Mouse (Mus musculus) stomach, postnatal 0 days (tissue): ENCODE measurements at regions not wholly inside any gene's neighbourhood (a gene's known extent, or its start where the extent isn't known, plus 50 kb on each side); places are given as distances from the start of the nearest gene placed in this dataset.

ENCODE experiments used
- ATAC-seq: fragments of 200-750 bp; cut with Nextera tagmentation; 2 replicates; pipeline ENCODE4 v1.8.0; 2017; ENCODE audit not compliant: low FRiP score, low TSS enrichment
- DNase-seq: peaks from one replicate; pipeline ENCODE4 v3.0.0-alpha.2; 2016; ENCODE audit warnings: low spot score
- H3K27ac ChIP-seq: fragments of 300-500 bp; sonication (generic); replicated peaks from 2 replicates; pipeline ENCODE4 v1.5.1; 2014; ENCODE audit warnings: mild to moderate bottlenecking, control low read depth
- H3K27me3 ChIP-seq: fragments of 300-500 bp; sonication (generic); 2 replicates; pipeline ENCODE4 v1.6.1; 2014; ENCODE audit warnings: low read length; ENCODE audit not compliant: control insufficient read depth, insufficient read depth
- H3K36me3 ChIP-seq: fragments of 300-500 bp; sonication (generic); 2 replicates; pipeline ENCODE4 v1.6.1; 2014; ENCODE audit warnings: low read length, mixed read lengths; ENCODE audit not compliant: control insufficient read depth, insufficient read depth
- H3K4me1 ChIP-seq: fragments of 300-500 bp; sonication (generic); replicated peaks from 2 replicates; pipeline ENCODE4 v1.6.1; 2014; ENCODE audit warnings: antibody characterized with exemption; ENCODE audit not compliant: control insufficient read depth, insufficient read depth
- H3K4me2 ChIP-seq: fragments of 300-500 bp; sonication (generic); replicated peaks from 2 replicates; pipeline ENCODE4 v1.6.1; 2014; ENCODE audit warnings: low read depth, mild to moderate bottlenecking, control low read depth, moderate library complexity
- H3K4me3 ChIP-seq: fragments of 300-500 bp; sonication (generic); 2 replicates; pipeline ENCODE4 v1.5.1; 2014; ENCODE audit warnings: low read depth, low read length, control low read depth
- H3K9ac ChIP-seq: fragments of 300-500 bp; sonication (generic); 2 replicates; pipeline ENCODE4 v1.6.1; 2014; ENCODE audit warnings: mild to moderate bottlenecking, low read length, control low read depth, mixed read lengths
- H3K9me3 ChIP-seq: fragments of 300-500 bp; sonication (generic); 2 replicates; pipeline ENCODE4 v1.6.1; 2016; ENCODE audit warnings: low read length; ENCODE audit not compliant: control insufficient read depth
- CTCF ChIP-seq: IDR thresholded peaks from 2 replicates; pipeline ENCODE4 v1.5.1; 2016; ENCODE audit warnings: antibody characterized with exemption, low read depth, mild to moderate bottlenecking, moderate library complexity
- EP300 ChIP-seq: optimal IDR thresholded peaks from 2 replicates; pipeline ENCODE3; 2016; ENCODE audit warnings: antibody characterized with exemption
- whole genome bisulfite sequencing: fragments of 180-500 bp; shearing (Covaris S2); extraction: QIAGEN DNeasy Blood & Tissue Kit; methylation state at CpG from one replicate; pipeline ENCODE4 v1.1.7; 2014; 5-methylcytosine and 5-hydroxymethylcytosine counted together

DNA sequence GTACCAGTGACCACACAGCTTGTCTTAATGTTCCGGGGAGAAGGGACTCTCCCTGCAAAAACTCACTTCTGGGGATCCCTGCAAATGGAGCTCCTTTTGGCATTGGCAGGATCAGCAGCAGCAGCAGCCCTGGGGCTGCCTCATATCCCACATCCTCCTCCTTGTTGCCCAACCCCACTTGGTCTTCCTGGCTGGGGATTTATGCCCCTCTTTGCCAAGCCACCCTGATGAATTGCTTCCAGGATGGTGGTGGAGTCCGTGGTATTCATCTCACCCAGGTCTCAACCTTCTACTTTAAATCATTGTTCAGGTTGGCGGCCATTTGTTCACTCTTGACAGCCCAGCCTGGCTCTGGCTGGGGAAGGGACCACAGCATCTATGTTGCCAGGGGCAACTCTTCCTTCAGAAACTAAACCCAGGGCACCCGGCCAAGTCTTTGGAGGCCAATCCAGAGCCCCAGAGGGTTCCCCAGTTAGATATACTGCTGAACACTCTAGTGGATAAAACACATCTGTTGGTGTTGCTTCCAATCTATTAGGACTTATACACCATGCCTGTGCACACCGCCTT lies 66.0 kb downstream of the Gm4791 start:
- TF ChIP-seq EP300 (no peak), CTCF (no peak)
- Histone ChIP-seq H3K27me3 (no peaks in the 10 kb centered on the region), H3K4me1 (no peaks in the 10 kb centered on the region), H3K36me3 (no peaks in the 10 kb centered on the region), H3K9me3 (no peaks in the 10 kb centered on the region), H3K4me2 (no peak overlapping the region), H3K9ac (no peak overlapping the region), H3K27ac (no peak overlapping the region), H3K4me3 (no peak overlapping the region)
- WGBS = 47% methylated on average over 5 of the region's 5 CpGs
- DNase-seq (no peak), ATAC-seq (no peak)

- ATAC-seq = no peak
- no peak overlapping the region for H3K4me3 ChIP-seq
Measured at GRCm38 (mm10) chr9:47069436-47069835, 70.9 kb downstream of the Gm4791 start.

GRCm38 (mm10) chr9:47070958-47071357 lies 72.4 kb downstream of the Gm4791 start:
- no peak for ATAC-seq
- no peak overlapping the region for H3K4me3 ChIP-seq
- H3K9me3 ChIP-seq = no peaks in the 10 kb centered on the region
- DNase-seq = no peak
- H3K27me3 ChIP-seq = no peaks in the 10 kb centered on the region
- H3K36me3 ChIP-seq = no peaks in the 10 kb centered on the region
- no peak overlapping the region for H3K9ac ChIP-seq
- no peak overlapping the region for H3K27ac ChIP-seq
- no peak for TF ChIP-seq CTCF
- no peak for TF ChIP-seq EP300
- H3K4me1 ChIP-seq = no peaks in the 10 kb centered on the region
- H3K4me2 ChIP-seq = no peak overlapping the region
- 75% methylated on average over 5 of the region's 5 CpGs for WGBS

More at GRCm38 (mm10) chr9:47069436-47069835, 70.9 kb downstream of the Gm4791 start:
- Histone ChIP-seq H3K4me1 (no peaks in the 10 kb centered on the region), H3K4me2 (no peak overlapping the region), H3K36me3 (no peaks in the 10 kb centered on the region), H3K9me3 (no peaks in the 10 kb centered on the region), H3K27ac (no peak overlapping the region), H3K27me3 (no peaks in the 10 kb centered on the region), H3K9ac (no peak overlapping the region)
- 50% methylated on average over 5 of the region's 5 CpGs for WGBS
- DNase-seq = no peak
- TF ChIP-seq EP300 (no peak), CTCF (no peak)

DNA sequence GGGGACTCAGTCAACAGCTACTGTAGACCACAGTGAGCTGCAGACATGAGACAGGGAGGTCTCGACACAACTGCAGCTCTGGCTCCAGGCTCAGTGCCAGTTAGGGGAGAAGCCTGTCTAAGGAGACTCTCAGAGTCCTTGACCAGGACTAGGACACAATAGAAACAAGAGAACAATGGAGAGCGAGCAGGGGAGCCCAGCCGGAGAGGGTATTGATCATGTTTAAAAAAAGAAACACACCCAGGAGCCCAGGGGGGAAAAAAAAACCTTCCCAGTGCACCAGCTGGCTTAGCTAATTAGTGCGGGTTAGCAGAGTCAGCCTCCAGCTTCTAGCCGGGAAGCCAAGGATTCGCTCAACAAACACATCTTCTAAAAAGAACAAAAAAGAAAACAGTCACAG lies 78.4 kb downstream of the Gm4791 start:
- no peak overlapping the region for H3K4me2 ChIP-seq
- H3K9ac ChIP-seq = no peak overlapping the region
- WGBS = 37% methylated on average over 6 of the region's 6 CpGs
- 0 out of 2 replicates have a peak, but pooled peaks cover 2% of the 10 kb centered on the region for H3K4me1 ChIP-seq
- H3K27ac ChIP-seq = peak overlapping the region; percentile 35; the same call in 1 of the 2 replicates
- no peaks in the 10 kb centered on the region for H3K9me3 ChIP-seq
- ATAC-seq (no peak), DNase-seq (no peak)
- H3K27me3 ChIP-seq = no peaks in the 10 kb centered on the region
- no peak overlapping the region for H3K4me3 ChIP-seq
- no peaks in the 10 kb centered on the region for H3K36me3 ChIP-seq
- no peak for TF ChIP-seq CTCF

DNA sequence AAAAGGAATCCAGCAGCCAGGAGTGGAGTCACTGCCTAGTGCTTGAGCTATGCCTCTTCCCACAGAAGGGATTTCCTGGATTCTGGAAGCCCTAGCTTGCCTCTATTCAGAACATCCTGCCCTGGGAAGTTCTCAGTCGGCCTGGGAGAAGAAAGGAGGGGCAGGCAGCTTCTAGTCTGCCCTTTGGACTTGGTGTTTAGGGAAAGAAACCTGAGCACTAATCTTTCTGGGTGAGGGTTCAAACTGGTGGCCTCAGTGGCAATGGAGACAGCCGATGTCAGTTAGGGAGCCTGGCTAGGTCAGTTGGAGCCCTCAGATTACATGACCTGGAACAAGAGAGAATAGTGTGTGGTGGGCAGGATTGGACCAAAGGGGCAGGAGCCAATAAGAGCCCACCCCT lies 78.9 kb downstream of the Gm4791 start:
- Histone ChIP-seq H3K4me2 (no peak overlapping the region), H3K36me3 (no peaks in the 10 kb centered on the region), H3K4me1 (0 out of 2 replicates have a peak, but pooled peaks cover 2% of the 10 kb centered on the region), H3K27ac (peak overlapping the region; percentile 35; the same call in 1 of the 2 replicates), H3K4me3 (no peak overlapping the region), H3K9me3 (no peaks in the 10 kb centered on the region), H3K27me3 (no peaks in the 10 kb centered on the region), H3K9ac (no peak overlapping the region)
- DNase-seq = peak; percentile 52
- TF ChIP-seq CTCF (no peak), EP300 (no peak)
- ATAC-seq = peak; percentile 84
- WGBS = 33% methylated on average over 2 of the region's 2 CpGs

DNA sequence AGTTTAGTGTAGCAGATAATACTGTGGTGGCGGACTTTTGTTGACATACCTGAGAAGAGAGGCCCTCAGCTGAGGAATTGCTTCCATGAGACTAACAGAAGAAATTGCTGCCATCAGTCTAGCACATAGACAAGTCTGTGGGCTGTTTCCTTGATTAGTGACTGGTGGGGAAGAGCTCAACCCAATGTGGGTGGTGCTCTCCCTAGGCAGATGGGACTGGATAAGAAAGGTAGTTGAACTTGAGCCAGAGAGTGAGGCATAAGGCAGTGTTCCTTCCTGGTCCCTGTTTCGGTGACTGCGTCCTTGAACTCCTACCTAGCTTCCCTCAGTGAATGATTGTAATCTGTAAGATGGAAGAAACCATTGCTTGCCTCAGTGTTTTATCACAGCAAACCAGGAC lies 79.4 kb downstream of the Gm4791 start:
- no peak overlapping the region for H3K9ac ChIP-seq
- no peak overlapping the region for H3K27ac ChIP-seq
- TF ChIP-seq CTCF (no peak), EP300 (no peak)
- DNase-seq (peak; percentile 17), ATAC-seq (peak; percentile 85)
- no peaks in the 10 kb centered on the region for H3K36me3 ChIP-seq
- 76% methylated on average over 3 of the region's 3 CpGs for WGBS
- H3K4me3 ChIP-seq = no peak overlapping the region
- H3K4me1 ChIP-seq = 0 out of 2 replicates have a peak, but pooled peaks cover 2% of the 10 kb centered on the region
- H3K4me2 ChIP-seq = no peak overlapping the region
- H3K27me3 ChIP-seq = no peaks in the 10 kb centered on the region
- no peaks in the 10 kb centered on the region for H3K9me3 ChIP-seq
